Mouse (Mus musculus) embryonic facial prominence, embryonic 10.5 days (tissue): ENCODE measurements around the gene Cacng2. TPM values are rescaled to one million over a fixed set of nuclear protein-coding genes. Genes with fewer than 3 reads are reported as not detected.
"Not testable (repeated sequence)": the region's sequence is repeated elsewhere in the genome, so short reads cannot be mapped to it uniquely, and the experiment has no call there.

ENCODE experiments used
- DNase-seq: peaks from one replicate; pipeline ENCODE4 v3.0.0-alpha.2; 2017; ENCODE audit warnings: low spot score
- H3K27ac ChIP-seq: fragments of 300-500 bp; sonication (generic); replicated peaks from 2 replicates; pipeline ENCODE4 v1.5.1; 2016; ENCODE audit warnings: mild to moderate bottlenecking
- H3K27me3 ChIP-seq: fragments of 300-500 bp; sonication (generic); replicated peaks from 2 replicates; pipeline ENCODE4 v1.6.1; 2016; ENCODE audit warnings: low read depth, mild to moderate bottlenecking; ENCODE audit not compliant: poor library complexity, severe bottlenecking
- H3K36me3 ChIP-seq: fragments of 300-500 bp; sonication (generic); replicated peaks from 2 replicates; pipeline ENCODE4 v1.6.1; 2016; ENCODE audit warnings: mild to moderate bottlenecking, moderate library complexity
- H3K4me1 ChIP-seq: fragments of 300-500 bp; sonication (generic); 2 replicates; pipeline ENCODE4 v1.6.1; 2016
- H3K4me3 ChIP-seq: fragments of 300-500 bp; sonication (generic); 2 replicates; pipeline ENCODE4 v1.5.1; 2016; ENCODE audit warnings: mild to moderate bottlenecking, moderate library complexity
- H3K9me3 ChIP-seq: fragments of 300-500 bp; sonication (generic); 2 replicates; pipeline ENCODE4 v1.6.1; 2016; ENCODE audit warnings: mild to moderate bottlenecking
- WGBS: fragments of 180-500 bp; shearing (Covaris S2); methylation state at CpG from one replicate; pipeline ENCODE4 v1.1.7; 2016; 5-methylcytosine and 5-hydroxymethylcytosine counted together
- polyA plus RNA-seq: library from polyadenylated mRNA; unstranded; fragments of >200 nt; fragmentation: Nextera tagmentation; extraction: Ambion mirVana; gene quantifications from 2 replicates; pipeline ENCODE4 v1.2.1, GENCODE M21; 2016

Gene Cacng2
- polyA plus RNA-seq, 1 experiment from 2014 or later = 0.11 TPM

DNA sequence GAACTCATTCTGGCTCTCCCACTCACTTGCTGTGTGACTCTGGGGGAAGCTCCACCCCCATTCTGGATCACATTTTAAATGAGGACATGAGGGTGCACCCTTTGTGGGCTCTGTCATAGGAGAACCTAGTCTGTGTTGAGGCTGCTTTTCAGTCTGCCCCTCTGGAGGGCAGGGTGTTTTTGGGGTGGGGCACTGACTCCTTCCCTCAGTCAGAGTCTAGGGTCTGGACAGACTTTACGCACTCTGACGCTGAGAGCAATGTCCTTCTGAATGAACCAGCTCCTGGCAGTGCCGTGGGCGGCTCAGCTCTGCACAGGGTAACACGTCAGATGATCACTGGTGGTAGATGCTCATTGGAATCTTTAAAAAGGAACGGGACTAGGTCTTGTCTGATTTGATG is 75.0 kb downstream of the Cacng2 start:
- no peak for DNase-seq
- Histone ChIP-seq H3K4me3 (no peak overlapping the region), H3K27me3 (no peaks in the 10 kb centered on the region), H3K36me3 (no peaks in the 10 kb centered on the region), H3K4me1 (no peaks in the 10 kb centered on the region), H3K9me3 (no peaks in the 10 kb centered on the region), H3K27ac (no peak overlapping the region)
- WGBS = 80% methylated on average over 6 of the region's 6 CpGs

DNA sequence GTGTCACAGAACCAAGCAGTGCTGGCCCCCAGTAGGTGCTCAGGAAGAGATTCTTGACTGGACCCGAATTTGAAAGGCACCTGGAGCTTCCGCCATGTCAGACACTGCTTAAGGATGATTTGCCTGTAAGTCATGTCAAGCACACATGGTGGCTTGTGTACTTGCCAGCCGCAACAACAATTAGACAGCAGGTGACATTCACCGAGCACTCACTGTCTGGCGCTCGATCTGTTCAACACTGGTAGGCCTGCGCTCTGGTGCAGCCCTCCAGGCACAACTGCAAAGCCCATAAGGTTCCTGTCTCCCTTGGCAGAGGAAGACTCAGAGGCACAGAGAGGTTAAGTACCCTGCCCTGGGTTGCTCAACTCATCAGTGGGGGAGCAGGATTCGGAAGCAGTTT is 77.1 kb downstream of the Cacng2 start:
- Histone ChIP-seq H3K36me3 (no peaks in the 10 kb centered on the region), H3K4me3 (no peak overlapping the region), H3K27me3 (no peaks in the 10 kb centered on the region), H3K9me3 (no peaks in the 10 kb centered on the region), H3K4me1 (no peaks in the 10 kb centered on the region), H3K27ac (no peak overlapping the region)
- 87% methylated on average over 8 of the region's 8 CpGs for WGBS
- DNase-seq = no peak

DNA sequence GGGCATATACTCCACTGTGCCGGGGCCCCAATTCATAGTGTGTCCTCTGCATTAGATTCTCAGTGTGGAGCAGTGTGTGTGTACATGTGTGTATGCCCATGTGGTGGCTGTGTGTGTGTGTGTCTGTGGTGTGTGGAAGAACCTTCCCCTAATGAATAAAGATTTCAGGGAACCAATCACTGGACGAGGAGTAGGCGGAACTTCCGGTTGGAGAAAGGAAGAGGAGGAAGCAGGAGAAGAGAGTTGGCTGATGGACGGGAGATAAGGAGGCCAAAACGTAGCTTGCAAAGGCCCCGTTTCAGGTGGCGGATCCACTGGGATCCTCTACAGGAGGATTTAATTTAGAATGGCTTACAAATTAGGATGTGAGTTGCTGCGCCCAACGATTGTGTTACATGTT is 82.2 kb downstream of the Cacng2 start:
- H3K4me3 ChIP-seq = no peak overlapping the region
- no peaks in the 10 kb centered on the region for H3K36me3 ChIP-seq
- DNase-seq = no peak
- H3K4me1 ChIP-seq = no peaks in the 10 kb centered on the region
- 84% methylated on average over 10 of the region's 10 CpGs for WGBS
- no peaks in the 10 kb centered on the region for H3K27me3 ChIP-seq
- no peaks in the 10 kb centered on the region for H3K9me3 ChIP-seq
- no peak overlapping the region for H3K27ac ChIP-seq

DNA sequence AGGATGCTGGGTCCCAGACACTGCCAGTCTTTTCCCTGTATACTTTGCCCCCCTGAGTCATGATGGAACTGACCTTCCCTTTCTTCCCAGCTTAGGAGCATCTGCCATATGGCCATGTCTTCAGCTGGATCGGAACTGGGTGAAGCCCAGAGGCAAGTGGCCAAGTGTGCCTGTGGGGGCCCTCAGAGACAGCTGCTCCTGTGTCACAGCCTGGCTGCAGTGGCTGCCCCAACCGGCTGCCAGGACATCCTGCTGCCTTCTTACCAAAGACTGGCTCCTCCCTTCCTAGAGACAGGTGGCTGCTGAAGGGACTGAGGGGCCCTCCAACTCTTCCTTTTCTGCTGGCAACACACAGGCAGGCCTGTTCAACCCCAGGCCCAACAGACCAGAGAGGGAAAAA is 83.2 kb downstream of the Cacng2 start:
- WGBS = 71% methylated on average over 2 of the region's 2 CpGs

DNA sequence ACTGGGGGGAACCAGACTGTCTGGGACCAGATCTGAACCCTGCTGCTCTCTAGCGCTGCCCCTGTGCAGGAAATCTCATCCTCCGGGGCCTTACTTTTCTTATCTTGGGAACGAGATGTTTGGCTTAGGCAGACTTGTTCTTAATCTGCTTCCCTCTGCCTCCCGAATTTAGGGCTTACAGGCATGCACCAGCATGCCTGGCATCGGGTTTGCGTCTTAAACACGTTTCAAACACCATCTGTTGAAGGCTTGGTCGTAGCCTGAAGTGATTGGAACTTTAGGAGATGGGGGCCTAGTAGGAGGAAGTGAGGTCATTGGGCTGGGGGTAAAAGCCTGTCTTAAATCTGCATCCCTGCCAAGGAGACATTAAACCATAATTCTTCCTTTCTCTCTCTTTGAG is 89.9 kb downstream of the Cacng2 start:
- Histone ChIP-seq H3K27me3 (no peaks in the 10 kb centered on the region), H3K4me3 (no peak overlapping the region), H3K36me3 (no peaks in the 10 kb centered on the region), H3K4me1 (no peaks in the 10 kb centered on the region), H3K9me3 (no peaks in the 10 kb centered on the region), H3K27ac (no peak overlapping the region)
- WGBS = 73% methylated on average over 8 of the region's 8 CpGs
- no peak for DNase-seq

More for the DNA sequence above, 83.2 kb downstream of the Cacng2 start:
- Histone ChIP-seq H3K4me1 (no peaks in the 10 kb centered on the region), H3K4me3 (no peak overlapping the region), H3K27me3 (no peaks in the 10 kb centered on the region), H3K27ac (no peak overlapping the region), H3K36me3 (no peaks in the 10 kb centered on the region), H3K9me3 (no peaks in the 10 kb centered on the region)
- no peak for DNase-seq

DNA sequence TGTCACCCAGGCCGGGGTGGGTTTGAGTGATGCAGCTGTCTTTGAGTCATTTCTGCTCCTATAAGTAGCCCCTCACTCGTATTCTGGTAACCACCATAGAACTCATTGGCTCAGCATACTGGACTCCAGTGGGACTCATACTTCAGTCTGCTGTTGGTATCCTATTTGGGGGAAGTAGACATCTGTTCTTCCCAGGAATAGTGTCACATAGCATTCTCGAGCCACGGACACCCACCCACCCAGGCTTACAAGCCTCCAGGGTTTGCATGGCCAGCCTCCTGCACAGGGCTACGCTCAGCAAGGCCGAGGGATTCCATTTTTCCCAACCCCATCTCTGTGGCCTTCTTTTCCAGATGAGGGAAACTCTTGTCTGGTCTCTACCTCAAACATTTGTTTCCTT is 93.3 kb downstream of the Cacng2 start:
- Histone ChIP-seq H3K36me3 (no peaks in the 10 kb centered on the region), H3K27ac (no peak overlapping the region), H3K4me1 (no peaks in the 10 kb centered on the region), H3K9me3 (no peaks in the 10 kb centered on the region), H3K4me3 (no peak overlapping the region), H3K27me3 (no peaks in the 10 kb centered on the region)
- no peak for DNase-seq
- WGBS = 85% methylated on average over 6 of the region's 6 CpGs

DNA sequence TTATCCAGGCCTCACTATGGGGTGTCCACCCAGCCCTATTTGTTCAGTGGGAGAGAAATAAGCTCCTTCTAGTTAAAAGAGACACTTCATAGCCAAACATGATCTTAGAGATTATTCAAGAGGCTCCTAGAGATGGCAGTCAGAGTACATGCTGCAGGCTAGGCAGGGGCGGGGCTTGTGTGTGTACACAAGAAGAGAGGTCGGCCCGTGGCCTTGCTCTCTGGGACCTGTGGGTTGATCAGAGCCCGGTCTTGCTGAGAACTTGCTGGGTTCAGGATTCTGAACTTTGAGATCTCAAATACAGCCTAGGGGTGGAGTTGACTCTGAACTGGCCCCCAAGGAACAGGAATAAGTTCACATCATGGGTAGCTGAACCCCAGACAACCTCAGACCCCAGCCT is 95.6 kb downstream of the Cacng2 start:
- WGBS = 80% methylated on average over 4 of the region's 4 CpGs

DNA sequence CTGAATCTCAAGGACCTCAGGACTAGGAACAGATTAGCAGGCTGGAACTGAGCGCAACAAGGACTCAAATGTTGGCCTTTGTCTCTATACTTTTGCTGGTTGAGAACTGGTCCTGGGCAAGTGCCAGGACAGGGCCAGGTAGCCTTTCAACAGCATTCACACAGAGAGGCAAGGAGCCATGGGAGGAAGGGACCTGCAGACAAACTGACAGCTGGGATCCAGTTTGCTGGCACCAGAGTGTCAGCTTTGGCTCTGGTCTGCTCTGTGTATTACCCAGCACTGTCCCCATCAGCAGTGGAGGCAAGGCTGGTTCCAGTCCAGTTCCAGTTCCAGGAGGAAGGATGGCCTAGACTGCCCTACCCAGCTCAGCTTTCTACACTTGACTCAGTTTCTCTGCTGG is 105.8 kb downstream of the Cacng2 start:
- no peak overlapping the region for H3K27ac ChIP-seq

More for the DNA sequence above, 95.6 kb downstream of the Cacng2 start:
- Histone ChIP-seq H3K36me3 (no peaks in the 10 kb centered on the region), H3K27ac (no peak overlapping the region), H3K9me3 (no peaks in the 10 kb centered on the region), H3K4me3 (no peak overlapping the region), H3K27me3 (no peaks in the 10 kb centered on the region), H3K4me1 (no peaks in the 10 kb centered on the region)
- DNase-seq = no peak

DNA sequence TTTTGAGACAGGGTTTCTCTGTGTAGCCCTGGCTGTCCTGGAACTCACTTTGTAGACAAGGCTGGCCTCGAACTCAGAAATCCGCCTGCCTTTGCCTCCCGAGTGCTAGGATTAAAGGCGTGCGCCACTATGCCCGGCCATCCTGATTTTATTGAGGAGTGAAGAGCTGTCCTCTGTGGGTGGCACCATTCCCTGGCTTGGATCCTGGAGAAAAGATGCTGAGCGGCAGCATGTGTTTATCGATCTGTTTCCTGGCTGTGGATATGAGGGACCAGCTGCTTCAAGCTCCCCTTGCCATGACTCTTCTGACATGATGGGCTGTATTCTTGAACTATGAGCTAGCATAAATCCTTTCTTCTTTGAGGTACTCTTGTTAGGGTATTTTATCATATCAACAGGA is 111.6 kb downstream of the Cacng2 start:
- DNase-seq, H3K36me3 ChIP-seq, H3K27me3 ChIP-seq, H3K9me3 ChIP-seq, H3K4me3 ChIP-seq, H3K27ac ChIP-seq: not testable (repeated sequence)
- WGBS = 90% methylated on average over 8 of the region's 8 CpGs
- peaks cover 25% of the 10 kb centered on the region for H3K4me1 ChIP-seq

More for the DNA sequence above, 105.8 kb downstream of the Cacng2 start:
- Histone ChIP-seq H3K4me1 (no peaks in the 10 kb centered on the region), H3K4me3 (no peak overlapping the region), H3K36me3 (no peaks in the 10 kb centered on the region), H3K27me3 (no peaks in the 10 kb centered on the region), H3K9me3 (no peaks in the 10 kb centered on the region)
- 87% methylated on average over 1 of the region's 1 CpGs for WGBS
- no peak for DNase-seq

DNA sequence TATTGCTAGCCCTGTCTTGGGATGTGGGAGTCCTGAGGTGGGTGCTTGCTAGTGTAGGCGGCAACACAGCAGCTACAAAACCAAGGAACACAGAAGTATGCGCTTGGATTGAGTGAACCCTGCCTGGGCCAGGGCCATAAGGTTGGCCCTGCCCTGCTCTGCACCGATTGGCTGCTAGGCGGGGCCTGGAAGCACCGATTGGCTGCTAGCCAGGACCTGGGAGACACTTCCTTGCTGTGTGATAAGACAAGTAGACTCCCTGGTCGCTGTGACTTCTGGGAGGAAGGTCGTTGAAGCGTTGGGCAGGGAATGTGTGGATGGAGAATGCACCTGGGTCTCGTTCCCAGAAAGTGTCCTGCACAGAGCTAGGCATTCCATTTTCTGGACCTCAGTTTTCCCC is 115.9 kb downstream of the Cacng2 start:
- Histone ChIP-seq H3K27me3 (no peaks in the 10 kb centered on the region), H3K4me1 (peaks cover 25% of the 10 kb centered on the region), H3K4me3 (no peak overlapping the region), H3K27ac (no peak overlapping the region), H3K36me3 (no peaks in the 10 kb centered on the region), H3K9me3 (no peaks in the 10 kb centered on the region)
- DNase-seq = peak; percentile 19
- WGBS = 58% methylated on average over 9 of the region's 9 CpGs

DNA sequence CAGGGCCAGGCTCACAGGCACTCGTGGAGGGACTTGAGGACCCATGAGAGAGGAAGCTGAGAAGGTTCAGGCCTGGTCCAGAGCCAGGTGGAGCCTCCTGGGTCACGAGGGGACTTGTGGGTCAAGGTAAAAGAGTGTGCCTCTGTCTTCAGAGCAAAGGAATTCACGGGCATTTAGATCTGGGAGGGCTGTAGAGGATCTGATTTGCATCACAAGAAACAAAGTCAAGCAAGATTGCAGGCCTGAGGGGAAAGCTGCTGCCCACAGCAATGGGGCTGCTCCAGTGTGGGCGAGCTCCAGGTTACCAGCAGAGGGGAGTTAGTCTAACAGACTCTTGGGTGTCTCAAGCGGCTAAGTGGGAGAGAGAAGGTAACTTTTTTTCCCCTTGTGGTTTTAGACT is 118.4 kb downstream of the Cacng2 start:
- peaks cover 16% of the 10 kb centered on the region for H3K4me1 ChIP-seq
- H3K9me3 ChIP-seq = no peaks in the 10 kb centered on the region
- H3K4me3 ChIP-seq = no peak overlapping the region
- no peak for DNase-seq
- no peaks in the 10 kb centered on the region for H3K27me3 ChIP-seq
- H3K27ac ChIP-seq = no peak overlapping the region
- 23% methylated on average over 5 of the region's 5 CpGs for WGBS
- no peaks in the 10 kb centered on the region for H3K36me3 ChIP-seq

DNA sequence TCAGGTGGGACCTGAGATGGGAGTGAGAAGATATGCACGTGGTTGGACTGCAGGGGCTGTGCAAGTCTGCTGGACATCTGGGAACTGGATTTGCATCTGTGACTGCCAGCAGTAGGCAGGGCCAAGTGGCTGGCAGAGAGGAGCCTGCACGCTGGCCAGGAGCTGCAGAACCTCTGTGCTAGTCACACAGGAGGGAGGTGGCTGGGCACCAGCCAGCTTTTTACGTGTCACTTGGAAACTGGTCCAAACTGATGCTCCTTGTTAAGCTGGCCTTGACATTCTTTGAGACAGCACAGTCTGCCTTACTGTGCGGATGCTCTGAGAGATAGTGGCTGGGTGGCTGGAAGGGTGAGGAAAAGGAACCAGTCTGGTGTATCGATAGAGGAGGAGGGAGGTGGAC is 131.3 kb downstream of the Cacng2 start:
- H3K9me3 ChIP-seq = no peaks in the 10 kb centered on the region
- H3K36me3 ChIP-seq = no peaks in the 10 kb centered on the region
- WGBS = 79% methylated on average over 5 of the region's 5 CpGs
- no peak for DNase-seq
- no peak overlapping the region for H3K27ac ChIP-seq
- H3K4me1 ChIP-seq = peaks cover 12% of the 10 kb centered on the region; the same call in 1 of the 2 replicates
- H3K27me3 ChIP-seq = no peaks in the 10 kb centered on the region
- H3K4me3 ChIP-seq = no peak overlapping the region

DNA sequence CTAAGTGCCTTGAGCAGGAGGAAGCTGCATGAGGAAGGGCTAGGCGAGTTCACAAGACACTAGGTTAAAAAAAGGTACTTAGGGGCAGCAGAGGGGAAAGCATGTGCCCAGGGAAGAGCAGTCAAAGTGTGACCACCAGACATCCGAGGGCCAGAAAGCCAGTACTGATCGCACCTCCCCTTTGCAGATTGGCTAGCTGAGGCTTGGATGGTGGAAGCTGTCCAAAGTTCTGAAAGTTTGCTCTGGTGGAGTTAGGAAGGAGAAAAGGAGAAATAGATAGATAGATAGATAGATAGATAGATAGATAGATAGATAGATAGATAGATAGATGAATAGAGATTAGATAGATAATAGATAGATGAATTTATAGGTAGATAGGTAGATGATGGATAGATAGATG is 136.4 kb downstream of the Cacng2 start:
- H3K27ac ChIP-seq = no peak overlapping the region
- H3K27me3 ChIP-seq = 0 out of 2 replicates have a peak, but pooled peaks cover 7% of the 10 kb centered on the region
- H3K4me3 ChIP-seq = no peak overlapping the region
- H3K4me1 ChIP-seq = no peaks in the 10 kb centered on the region
- H3K36me3 ChIP-seq = no peaks in the 10 kb centered on the region
- no peak for DNase-seq
- no peaks in the 10 kb centered on the region for H3K9me3 ChIP-seq
- 36% methylated on average over 3 of the region's 3 CpGs for WGBS
